Mouse (Mus musculus): ENCODE data around the gene Lcn5. TPM values are rescaled to one million over a fixed set of nuclear protein-coding genes. Genes with fewer than 3 reads are reported as not detected.
A peak's percentile ranks its signal among the peaks of the same experiment; 100 is the strongest.

Lcn5 gene
- polyA plus RNA-seq (2016; fragmentation: Nextera tagmentation; extraction: Ambion mirVana) = not detected in 2 replicates

GRCm38 (mm10) chr2:25657652-25658051 lies at the start of gene Lcn5:
TSS of gene Lcn5 (plus strand) at chr2:25657952.
- Histone ChIP-seq H3K27me3 (no peaks in the 10 kb centered on the region), H3K27ac (no peak within 1 kb of the TSS), H3K36me3 (no peaks in the 10 kb centered on the region), H3K9me3 (no peaks in the 10 kb centered on the region), H3K4me2 (replicated peaks) (no peak within 1 kb of the TSS), H3K9ac (no peak within 1 kb of the TSS), H3K4me1 (no peaks in the 10 kb centered on the region), H3K4me3 (no peak within 1 kb of the TSS)
- no peak for ATAC-seq (ENCODE audit: insufficient number of reproducible peaks, insufficient read depth, low FRiP score, low TSS enrichment)

GRCm38 (mm10) chr2:25608671-25609070 lies 49.1 kb upstream of the Lcn5 start:
- H3K9me3 ChIP-seq = no peaks in the 10 kb centered on the region
- peak overlapping the region; percentile 89; the same call in 1 of the 2 replicates for H3K9ac ChIP-seq
- H3K4me3 ChIP-seq = peak overlapping the region; percentile 99
- H3K36me3 ChIP-seq = no peaks in the 10 kb centered on the region
- ATAC-seq (ENCODE audit: insufficient number of reproducible peaks, insufficient read depth, low FRiP score, low TSS enrichment) = no peak
- WGBS = 66% methylated on average over 10 of the region's 10 CpGs
- H3K27me3 ChIP-seq = peaks cover 9% of the 10 kb centered on the region; the same call in 1 of the 2 replicates
- H3K4me1 ChIP-seq = peaks cover 15% of the 10 kb centered on the region
- H3K27ac ChIP-seq = 0 out of 2 replicates have a peak overlapping the region, but pooled peaks have one; percentile 91
- peak overlapping the region; percentile 68 for H3K4me2 ChIP-seq (replicated peaks)

DNA sequence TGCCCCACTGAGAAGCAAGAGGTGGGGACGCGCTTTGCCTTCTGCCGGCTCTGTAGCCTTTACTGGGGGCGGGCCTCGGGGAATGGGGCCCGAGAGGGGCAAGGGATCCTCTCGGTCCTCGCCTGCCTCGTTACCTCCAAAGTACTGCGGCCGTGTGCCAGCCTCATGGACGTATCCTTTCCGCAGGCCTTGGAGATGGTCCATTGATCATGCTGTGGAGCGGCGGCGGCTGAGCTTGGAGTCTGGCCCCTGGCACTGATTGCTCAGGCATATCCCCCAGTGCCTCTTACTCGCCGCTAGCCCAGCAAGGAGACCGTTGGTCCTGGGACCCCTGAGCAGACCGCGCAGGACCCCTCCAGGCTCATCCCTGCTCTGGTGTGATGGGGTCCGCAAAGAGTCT lies 41.4 kb upstream of the Lcn5 start:
- no peak overlapping the region for H3K9ac ChIP-seq
- H3K4me3 ChIP-seq = no peak overlapping the region
- no peaks in the 10 kb centered on the region for H3K36me3 ChIP-seq
- H3K9me3 ChIP-seq = no peaks in the 10 kb centered on the region
- H3K27me3 ChIP-seq = peaks cover 58% of the 10 kb centered on the region
- H3K4me1 ChIP-seq = peaks cover 14% of the 10 kb centered on the region
- H3K4me2 ChIP-seq (replicated peaks) = peak overlapping the region; percentile 27; the same call in 1 of the 2 replicates
- H3K27ac ChIP-seq = no peak overlapping the region
- no peak for ATAC-seq (ENCODE audit: insufficient number of reproducible peaks, insufficient read depth, low FRiP score, low TSS enrichment)
- 25% methylated on average over 22 of the region's 22 CpGs for WGBS

GRCm38 (mm10) chr2:25617578-25617977 lies 40.2 kb upstream of the Lcn5 start, which contains the start of gene Ccdc183:
TSS of gene Ccdc183 (minus strand) at chr2:25617678.
- no peak within 1 kb of the TSS for H3K4me3 ChIP-seq
- H3K4me2 ChIP-seq (replicated peaks) = no peak within 1 kb of the TSS
- no peaks in the 10 kb centered on the region for H3K36me3 ChIP-seq
- H3K9me3 ChIP-seq = no peaks in the 10 kb centered on the region
- ATAC-seq (ENCODE audit: insufficient number of reproducible peaks, insufficient read depth, low FRiP score, low TSS enrichment) = no peak
- peaks cover 58% of the 10 kb centered on the region for H3K27me3 ChIP-seq
- peaks cover 18% of the 10 kb centered on the region for H3K4me1 ChIP-seq
- H3K27ac ChIP-seq = no peak within 1 kb of the TSS
- WGBS = 79% methylated on average over 3 of the region's 3 CpGs
- H3K9ac ChIP-seq = no peak within 1 kb of the TSS

- peaks cover 18% of the 10 kb centered on the region for H3K4me1 ChIP-seq
- H3K9me3 ChIP-seq = no peaks in the 10 kb centered on the region
- H3K9ac ChIP-seq = 0 out of 2 replicates have a peak overlapping the region, but pooled peaks have one; percentile 19
- peaks cover 34% of the 10 kb centered on the region for H3K27me3 ChIP-seq
- no peaks in the 10 kb centered on the region for H3K36me3 ChIP-seq
- no peak overlapping the region for H3K27ac ChIP-seq
- no peak overlapping the region for H3K4me2 ChIP-seq (replicated peaks)
- 83% methylated on average over 6 of the region's 6 CpGs for WGBS
- H3K4me3 ChIP-seq = no peak overlapping the region
- ATAC-seq (ENCODE audit: insufficient number of reproducible peaks, insufficient read depth, low FRiP score, low TSS enrichment) = no peak
Measured at GRCm38 (mm10) chr2:25620386-25620785, 37.4 kb upstream of the Lcn5 start.

GRCm38 (mm10) chr2:25620852-25621228 lies 36.9 kb upstream of the Lcn5 start:
- 82% methylated on average over 4 of the region's 4 CpGs for WGBS
- H3K36me3 ChIP-seq = no peaks in the 10 kb centered on the region
- no peak overlapping the region for H3K4me3 ChIP-seq
- H3K27me3 ChIP-seq = peaks cover 30% of the 10 kb centered on the region
- ATAC-seq (ENCODE audit: insufficient number of reproducible peaks, insufficient read depth, low FRiP score, low TSS enrichment) = no peak
- no peak overlapping the region for H3K9ac ChIP-seq
- H3K4me1 ChIP-seq = peaks cover 18% of the 10 kb centered on the region
- peak overlapping the region; percentile 75; the same call in 1 of the 2 replicates for H3K4me2 ChIP-seq (replicated peaks)
- no peak overlapping the region for H3K27ac ChIP-seq
- no peaks in the 10 kb centered on the region for H3K9me3 ChIP-seq

- peaks cover 13% of the 10 kb centered on the region for H3K4me1 ChIP-seq
- H3K27me3 ChIP-seq = peaks cover 23% of the 10 kb centered on the region
- H3K9ac ChIP-seq = peak within 1 kb of the TSS; percentile 60
- H3K9me3 ChIP-seq = no peaks in the 10 kb centered on the region
- H3K4me3 ChIP-seq = peak within 1 kb of the TSS; percentile 49
- 6% methylated on average over 34 of the region's 34 CpGs for WGBS
- peak within 1 kb of the TSS; percentile 75 for H3K4me2 ChIP-seq (replicated peaks)
- ATAC-seq (ENCODE audit: insufficient number of reproducible peaks, insufficient read depth, low FRiP score, low TSS enrichment) = peak; percentile 75
- H3K36me3 ChIP-seq = no peaks in the 10 kb centered on the region
- no peak within 1 kb of the TSS; the same call in 1 of the 2 replicates for H3K27ac ChIP-seq
Measured at GRCm38 (mm10) chr2:25621229-25622200, 36.2 kb upstream of the Lcn5 start, which contains the start of gene Tmem141. TSS of gene Tmem141 (minus strand) at chr2:25622005.

DNA sequence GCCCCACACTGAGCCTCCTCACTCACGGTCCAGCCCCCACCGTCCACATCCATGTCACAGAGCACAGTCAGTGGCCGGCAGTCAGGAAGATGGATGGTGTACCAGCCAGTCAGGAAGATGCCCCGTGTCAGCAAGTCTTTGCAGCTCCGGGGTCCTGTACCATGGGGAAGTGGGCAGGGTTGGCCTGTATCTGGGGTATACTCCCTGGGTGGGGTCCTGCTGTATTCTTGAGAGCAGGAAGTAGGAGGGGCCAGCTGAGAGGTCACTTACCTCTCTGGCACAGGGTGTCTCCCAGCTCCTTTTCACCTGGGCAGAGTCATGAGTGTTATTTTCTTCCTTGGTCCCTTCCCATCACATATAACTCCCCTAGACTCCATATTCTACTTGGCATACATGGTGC lies 31.8 kb upstream of the Lcn5 start:
- Histone ChIP-seq H3K4me3 (no peak overlapping the region), H3K9ac (no peak overlapping the region), H3K36me3 (no peaks in the 10 kb centered on the region), H3K4me2 (replicated peaks) (no peak overlapping the region), H3K27ac (no peak overlapping the region), H3K9me3 (no peaks in the 10 kb centered on the region), H3K4me1 (peaks cover 7% of the 10 kb centered on the region), H3K27me3 (no peaks in the 10 kb centered on the region)
- WGBS = 59% methylated on average over 5 of the region's 5 CpGs
- no peak for ATAC-seq (ENCODE audit: insufficient number of reproducible peaks, insufficient read depth, low FRiP score, low TSS enrichment)

DNA sequence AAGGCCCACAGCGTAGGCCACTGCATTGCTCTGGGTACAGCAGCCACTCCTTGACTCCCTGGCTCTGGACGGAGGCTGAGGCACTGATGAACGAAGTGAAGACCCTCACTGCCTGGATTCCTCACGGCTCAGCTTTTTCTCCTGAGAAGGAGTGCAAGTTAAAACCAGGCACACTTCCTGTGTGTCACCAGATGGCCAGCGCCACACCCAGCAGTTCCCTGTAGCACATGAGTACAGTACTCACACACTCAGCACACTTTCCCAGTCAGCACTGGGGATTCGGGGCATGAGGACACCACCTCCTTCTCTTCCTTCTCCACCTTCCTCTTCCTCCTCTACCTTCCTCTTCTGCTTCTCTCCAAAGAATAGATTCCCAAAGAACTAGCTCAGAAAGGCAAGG lies 29.9 kb upstream of the Lcn5 start, which contains the start of gene Fcna:
Gene Fcna, minus strand, starts transcription at position 220 of the 400 bp plus-strand sequence.
- WGBS = 70% methylated on average over 6 of the region's 6 CpGs
- H3K27me3 ChIP-seq = no peaks in the 10 kb centered on the region
- H3K27ac ChIP-seq = no peak within 1 kb of the TSS
- no peaks in the 10 kb centered on the region for H3K36me3 ChIP-seq
- no peaks in the 10 kb centered on the region for H3K4me1 ChIP-seq
- H3K9ac ChIP-seq = no peak within 1 kb of the TSS
- no peak for ATAC-seq (ENCODE audit: insufficient number of reproducible peaks, insufficient read depth, low FRiP score, low TSS enrichment)
- H3K4me2 ChIP-seq (replicated peaks) = no peak within 1 kb of the TSS
- no peaks in the 10 kb centered on the region for H3K9me3 ChIP-seq
- H3K4me3 ChIP-seq = no peak within 1 kb of the TSS

DNA sequence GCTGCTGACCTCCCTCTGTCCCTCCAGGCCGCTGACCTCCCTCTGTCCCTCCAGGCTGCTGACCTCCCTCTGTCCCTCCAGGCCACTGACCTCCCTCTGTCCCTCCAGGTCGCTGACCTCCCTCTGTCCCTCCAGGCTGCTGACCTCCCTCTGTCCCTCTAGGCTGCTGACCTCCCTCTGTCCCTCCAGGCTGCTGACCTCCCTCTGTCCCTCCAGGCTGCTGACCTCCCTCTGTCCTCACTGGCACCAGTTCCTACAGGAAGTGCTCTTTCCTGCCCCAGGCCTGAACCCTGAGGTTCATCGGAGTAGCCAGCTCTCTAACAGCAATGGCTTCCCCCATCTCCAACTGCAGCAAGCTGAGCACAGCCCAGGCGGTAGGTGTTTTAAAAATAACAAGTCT lies 29.0 kb upstream of the Lcn5 start:
- ATAC-seq (ENCODE audit: insufficient number of reproducible peaks, insufficient read depth, low FRiP score, low TSS enrichment) = no peak

DNA sequence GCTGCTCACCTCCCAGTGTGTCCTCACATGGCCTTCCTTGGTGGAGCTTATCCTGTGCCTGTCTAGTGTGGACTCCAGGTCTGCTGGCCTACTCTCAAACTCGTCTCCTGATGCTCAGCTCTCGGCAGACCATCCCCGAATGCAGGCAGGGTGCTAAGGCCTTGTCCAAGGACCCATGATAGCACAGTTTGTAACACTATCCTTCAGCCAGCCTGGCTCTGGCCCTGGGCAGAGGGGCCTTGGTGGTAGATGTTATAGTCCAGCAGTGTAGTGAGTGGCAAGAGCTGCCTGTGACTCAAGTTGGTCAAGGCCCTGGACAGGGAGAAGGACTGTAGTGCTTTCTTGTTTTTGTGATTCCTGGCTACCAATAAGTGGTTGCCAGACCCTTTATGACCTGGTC lies 24.1 kb upstream of the Lcn5 start:
- Histone ChIP-seq H3K9me3 (no peaks in the 10 kb centered on the region), H3K9ac (no peak overlapping the region), H3K4me2 (replicated peaks) (no peak overlapping the region), H3K27ac (no peak overlapping the region), H3K4me1 (no peaks in the 10 kb centered on the region), H3K4me3 (no peak overlapping the region), H3K36me3 (no peaks in the 10 kb centered on the region), H3K27me3 (no peaks in the 10 kb centered on the region)
- no peak for ATAC-seq (ENCODE audit: insufficient number of reproducible peaks, insufficient read depth, low FRiP score, low TSS enrichment)
- WGBS = 77% methylated on average over 3 of the region's 3 CpGs

More for the DNA sequence above, 29.0 kb upstream of the Lcn5 start:
- H3K4me3 ChIP-seq = no peak overlapping the region
- H3K27ac ChIP-seq = no peak overlapping the region
- no peaks in the 10 kb centered on the region for H3K36me3 ChIP-seq
- no peaks in the 10 kb centered on the region for H3K9me3 ChIP-seq
- no peak overlapping the region for H3K9ac ChIP-seq
- WGBS = 37% methylated on average over 4 of the region's 4 CpGs
- H3K27me3 ChIP-seq = no peaks in the 10 kb centered on the region
- no peak overlapping the region for H3K4me2 ChIP-seq (replicated peaks)
- H3K4me1 ChIP-seq = no peaks in the 10 kb centered on the region

DNA sequence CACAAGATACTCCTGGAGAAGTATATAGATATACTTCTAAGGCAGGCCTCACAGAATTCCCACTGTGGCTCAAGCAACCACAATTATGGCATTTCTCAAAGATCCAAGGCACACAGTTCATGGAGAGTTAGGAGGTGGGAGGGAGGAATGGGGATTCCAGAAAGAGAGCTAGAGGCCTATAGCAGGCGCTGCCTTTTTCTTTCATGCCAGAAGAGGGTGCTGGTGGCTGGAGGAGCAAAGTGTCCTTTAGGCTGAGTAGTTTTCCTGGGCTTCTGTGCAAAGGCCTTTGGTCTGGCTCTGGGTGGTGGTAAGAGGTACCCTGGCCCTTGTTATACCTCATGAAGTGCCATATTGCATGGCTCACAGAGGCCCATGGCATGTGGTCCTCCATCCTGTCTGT lies 23.7 kb upstream of the Lcn5 start:
- WGBS = 50% methylated on average over 1 of the region's 1 CpGs
- Histone ChIP-seq H3K4me2 (replicated peaks) (no peak overlapping the region), H3K4me1 (no peaks in the 10 kb centered on the region), H3K27ac (no peak overlapping the region), H3K9ac (no peak overlapping the region), H3K9me3 (no peaks in the 10 kb centered on the region), H3K4me3 (no peak overlapping the region), H3K27me3 (no peaks in the 10 kb centered on the region), H3K36me3 (no peaks in the 10 kb centered on the region)
- ATAC-seq (ENCODE audit: insufficient number of reproducible peaks, insufficient read depth, low FRiP score, low TSS enrichment) = no peak

Data from embryonic facial prominence, embryonic 12.5 days (tissue).